Mouse (Mus musculus) retina, postnatal 7 days (tissue): Measurements from ENCODE around the gene Wfdc9.

Source experiments
- DNase-seq: peaks from one replicate; pipeline ENCODE4 v3.0.0-alpha.2; 2012; ENCODE audit warnings: low read depth, low spot score

Wfdc9 gene

DNA sequence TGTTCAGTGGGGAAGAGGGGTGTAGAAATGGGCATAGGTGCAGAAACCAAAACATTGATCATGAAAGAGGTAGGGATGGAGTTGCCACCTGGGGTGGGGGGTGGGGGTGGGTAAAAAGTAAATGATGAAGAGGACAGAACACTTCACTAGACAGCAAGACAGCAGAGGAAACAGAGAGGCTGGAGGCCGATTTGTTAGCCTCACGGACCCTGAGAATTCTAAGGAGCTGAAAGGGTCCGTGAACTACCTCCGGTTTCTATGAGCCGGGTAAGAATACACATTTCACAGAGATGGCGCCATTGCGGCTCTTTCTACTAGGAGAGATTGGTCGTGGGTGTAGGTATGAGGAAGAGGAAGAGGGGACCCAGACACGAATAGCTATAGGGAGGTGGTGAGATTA is at the start of gene Wfdc9:
TSS of gene Wfdc9 (minus strand) at position 101 of the 400 bp plus-strand sequence.
- no peak for DNase-seq

DNA sequence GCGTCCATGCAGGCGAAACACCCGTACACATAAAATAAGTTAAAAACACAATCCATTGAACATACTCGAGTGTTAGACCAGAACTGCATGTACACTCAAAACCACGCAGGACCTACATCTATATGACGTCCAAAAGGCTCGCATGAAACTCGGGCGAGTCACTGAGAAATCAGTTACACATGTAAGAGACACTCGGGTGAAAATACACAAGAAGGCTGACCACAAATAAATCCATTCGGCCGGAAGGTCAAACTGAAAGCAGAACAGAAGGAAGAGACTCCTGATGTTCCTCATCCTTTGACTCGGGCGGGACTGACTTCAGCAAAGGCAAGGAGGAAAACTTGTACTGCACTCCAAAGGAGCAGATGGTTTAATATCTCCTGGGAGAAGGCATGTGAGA is 49.6 kb upstream of the Wfdc9 start:
- DNase-seq = no peak

DNA sequence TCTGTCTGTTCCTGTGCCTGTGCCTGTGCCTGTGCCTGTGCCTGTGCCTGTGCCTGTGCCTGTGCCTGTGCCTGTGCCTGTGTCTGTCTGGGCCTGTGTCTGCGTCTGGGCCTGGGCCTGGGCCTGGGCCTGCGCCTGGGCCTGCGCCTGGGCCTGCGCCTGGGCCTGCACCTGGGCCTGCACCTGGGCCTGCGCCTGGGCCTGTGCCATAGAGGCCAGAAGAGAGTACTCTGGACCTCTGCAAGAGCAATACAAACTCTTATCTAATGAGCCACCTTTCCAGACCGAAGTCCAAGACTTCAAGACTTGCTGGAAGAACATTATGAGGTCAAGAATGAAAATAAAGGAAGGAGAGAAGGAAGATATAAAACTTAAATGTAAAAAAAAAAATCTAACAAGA is 48.9 kb upstream of the Wfdc9 start:
- DNase-seq = no peak

DNA sequence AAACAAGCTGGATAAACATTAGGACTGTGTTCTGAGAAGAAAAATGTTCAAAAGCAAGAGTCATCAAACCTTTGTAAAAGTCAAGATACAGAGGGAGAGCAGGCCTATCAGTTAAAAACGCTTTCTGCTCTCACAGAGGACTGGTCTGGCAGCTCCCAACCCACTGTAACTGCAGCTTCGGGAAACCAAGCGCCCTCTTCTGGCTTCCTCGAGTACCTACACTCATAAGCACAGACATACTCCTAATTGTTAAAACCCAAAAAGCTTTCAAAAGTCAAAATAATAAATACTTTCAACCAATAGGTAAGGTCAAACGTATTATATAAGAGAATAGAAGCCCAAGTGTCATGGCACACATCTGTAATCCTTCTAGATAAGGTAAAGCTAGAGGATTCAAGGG is 47.9 kb upstream of the Wfdc9 start:
- DNase-seq = no peak

DNA sequence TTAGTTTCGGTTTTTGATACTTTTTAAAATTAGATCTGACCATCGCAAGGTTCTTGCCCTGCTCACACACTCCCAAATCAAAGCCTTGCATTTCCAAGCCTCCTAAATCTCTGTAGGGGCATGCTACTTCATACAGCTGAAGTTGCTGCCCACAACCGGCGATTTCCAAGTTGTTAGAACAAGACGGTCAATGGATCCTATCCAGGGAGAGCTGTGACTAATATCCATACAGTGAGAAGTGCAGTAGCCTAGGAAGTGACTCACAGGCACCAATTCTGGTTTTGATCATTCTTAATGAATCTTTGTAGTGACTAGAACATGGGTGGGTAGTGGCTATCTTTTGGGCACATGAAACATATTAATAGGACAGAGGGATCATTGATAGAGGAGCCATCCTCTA is 45.4 kb upstream of the Wfdc9 start:
- no peak for DNase-seq

DNA sequence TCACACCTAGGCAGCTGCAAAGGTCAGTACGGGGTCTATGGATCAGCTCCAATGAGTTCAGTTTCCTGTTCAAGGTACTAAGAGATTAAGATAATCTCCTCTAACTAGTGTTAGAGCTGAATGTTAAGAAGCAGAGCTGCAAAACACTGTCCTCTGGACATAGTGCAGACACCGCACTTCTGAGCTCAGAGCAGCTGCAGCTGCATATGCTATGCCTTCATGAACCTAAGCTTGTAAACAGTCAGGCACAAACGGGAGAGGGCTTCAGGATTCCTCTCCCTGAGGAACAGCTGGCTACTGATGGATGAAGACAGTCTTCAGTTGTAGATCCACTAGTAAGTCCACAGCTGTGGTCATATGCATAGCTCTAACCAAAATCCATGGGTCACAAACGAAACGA is 44.6 kb upstream of the Wfdc9 start:
- no peak for DNase-seq

DNA sequence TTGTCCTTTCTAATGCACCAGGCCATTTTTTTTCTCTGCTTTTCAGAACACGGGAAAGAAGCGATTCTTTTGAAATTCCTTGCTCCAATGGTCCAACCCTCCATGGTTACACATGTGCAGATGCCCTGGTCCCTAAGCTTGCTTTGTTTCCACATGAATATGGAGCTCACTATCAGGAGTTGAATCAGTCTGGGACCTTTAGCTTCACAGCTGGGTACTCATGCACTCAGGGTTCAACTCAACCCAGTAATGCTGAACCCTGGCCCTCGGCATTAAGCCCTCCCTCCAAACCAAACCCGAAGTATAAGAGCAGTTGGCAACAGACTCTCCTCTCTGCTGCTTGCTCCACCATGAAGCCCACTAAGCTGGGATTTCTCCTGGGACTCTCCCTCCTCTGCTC is 41.8 kb upstream of the Wfdc9 start, which contains the start of gene Spint4:
TSS of gene Spint4 (plus strand) at position 301 of the 400 bp plus-strand sequence.
- no peak for DNase-seq

DNA sequence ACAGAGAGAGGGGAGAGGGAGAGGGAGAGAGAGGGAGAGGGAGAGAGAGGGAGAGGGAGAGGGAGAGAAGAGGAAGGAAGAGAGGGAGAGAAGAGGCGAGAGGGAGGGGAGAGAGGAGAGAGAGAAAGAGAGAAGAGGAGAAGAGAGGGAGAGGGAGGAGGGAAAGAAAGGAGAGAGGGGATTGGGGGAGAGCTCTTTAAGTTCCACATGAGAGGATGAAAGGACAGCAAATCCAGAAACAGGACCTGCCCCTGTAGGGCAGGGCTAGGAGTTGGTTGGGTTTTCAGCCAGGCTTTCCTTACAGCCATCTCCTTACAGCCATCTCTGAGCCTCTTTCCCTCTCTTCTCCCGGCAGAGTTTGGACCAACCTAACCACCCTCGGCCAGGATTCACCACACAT is 28.4 kb upstream of the Wfdc9 start, which contains the start of gene Wfdc13:
TSS of gene Wfdc13 (plus strand) at position 301 of the 400 bp plus-strand sequence.
- DNase-seq = no peak

DNA sequence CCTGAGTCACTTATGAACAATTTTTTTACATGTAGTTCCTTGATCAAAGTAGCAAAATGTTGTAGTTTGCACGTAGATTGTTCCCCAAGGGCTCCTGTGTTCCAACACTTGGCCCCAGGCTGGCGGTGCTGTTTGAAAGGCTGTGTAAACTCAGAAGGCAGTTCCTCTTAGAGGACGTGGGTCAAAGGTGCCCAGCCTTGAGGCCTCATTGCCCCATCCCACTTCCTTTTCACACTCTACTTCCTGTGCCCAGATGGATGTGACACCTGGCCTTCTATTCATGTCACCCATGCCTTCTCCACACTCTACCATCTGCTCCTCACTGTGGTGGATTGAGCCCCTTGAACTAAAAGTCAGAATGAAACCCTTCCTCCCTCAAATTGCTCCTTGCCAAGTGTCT is 23.5 kb upstream of the Wfdc9 start:
- no peak for DNase-seq

DNA sequence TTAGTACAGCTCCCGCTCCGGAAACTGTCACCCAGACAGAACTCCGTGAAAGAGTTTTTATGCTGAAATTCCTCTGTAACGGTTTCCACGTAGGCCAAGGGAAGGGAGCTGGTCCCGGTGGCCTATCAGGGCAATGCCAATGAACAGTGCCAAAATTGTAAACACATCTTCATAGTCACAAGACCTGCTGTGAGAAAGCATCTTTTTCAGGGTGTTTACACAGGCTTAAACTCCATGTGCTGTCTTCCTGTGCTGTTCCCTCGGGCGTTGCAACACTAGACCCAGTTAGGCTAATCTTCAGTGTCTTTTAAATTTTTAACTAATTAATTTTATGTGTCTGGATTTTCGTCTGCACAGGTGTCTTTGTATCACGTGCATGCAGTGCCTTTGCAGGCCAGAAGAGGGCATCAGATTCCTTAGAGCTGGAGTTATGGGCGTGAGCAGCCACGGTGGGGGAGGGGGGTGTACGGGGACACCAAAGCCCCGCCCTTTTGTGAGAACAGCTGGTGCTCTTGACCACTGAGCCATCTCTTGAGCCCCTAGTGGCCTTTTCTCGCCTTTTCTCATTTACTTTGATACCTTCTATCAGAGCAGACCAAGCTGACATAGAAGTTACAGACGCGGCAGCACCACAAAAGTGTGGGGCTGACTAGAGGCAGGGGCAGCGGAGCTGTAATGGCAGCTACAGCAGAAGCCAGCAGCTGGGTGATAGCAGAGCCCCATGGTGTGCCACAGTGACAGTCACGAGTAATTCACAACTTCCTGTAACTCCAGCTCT is 22.7 kb upstream of the Wfdc9 start:
- DNase-seq = peak; percentile 76

DNA sequence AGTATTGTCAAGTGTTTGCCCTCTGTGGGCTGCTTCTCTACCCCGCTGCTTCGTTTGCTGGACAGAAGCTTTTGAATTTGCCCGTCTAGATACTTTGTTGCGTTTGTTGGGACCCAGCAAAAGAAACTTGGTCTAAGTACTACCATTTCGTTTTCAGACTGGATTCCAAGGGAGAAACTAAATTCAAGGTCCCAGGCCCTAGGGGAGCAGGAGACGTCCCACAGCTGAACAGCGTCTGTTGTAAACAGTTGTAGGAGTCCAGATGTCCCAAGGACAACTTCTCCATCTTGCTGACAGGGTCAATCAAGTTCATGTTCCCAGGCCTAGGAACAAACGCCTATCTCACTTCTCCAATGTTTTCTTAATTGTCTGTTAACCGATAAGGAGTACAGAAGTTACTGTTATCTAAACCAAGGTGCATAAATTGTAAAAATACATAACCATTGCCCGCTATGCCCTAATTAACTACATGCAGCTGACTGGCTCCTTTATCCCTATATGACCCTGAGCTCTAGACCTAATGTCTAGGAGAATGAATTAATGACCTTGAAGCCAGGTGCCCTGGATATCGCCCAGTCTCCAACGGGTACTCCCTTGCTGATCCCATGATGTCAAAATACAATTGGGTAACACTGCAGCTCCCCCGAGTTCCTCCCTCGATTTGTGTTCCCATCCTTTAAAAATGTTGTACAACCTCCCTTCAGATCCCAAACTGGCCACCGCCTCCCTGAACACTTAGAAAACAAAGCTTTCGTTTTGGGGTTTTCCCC is 20.7 kb upstream of the Wfdc9 start:
- DNase-seq = no peak

DNA sequence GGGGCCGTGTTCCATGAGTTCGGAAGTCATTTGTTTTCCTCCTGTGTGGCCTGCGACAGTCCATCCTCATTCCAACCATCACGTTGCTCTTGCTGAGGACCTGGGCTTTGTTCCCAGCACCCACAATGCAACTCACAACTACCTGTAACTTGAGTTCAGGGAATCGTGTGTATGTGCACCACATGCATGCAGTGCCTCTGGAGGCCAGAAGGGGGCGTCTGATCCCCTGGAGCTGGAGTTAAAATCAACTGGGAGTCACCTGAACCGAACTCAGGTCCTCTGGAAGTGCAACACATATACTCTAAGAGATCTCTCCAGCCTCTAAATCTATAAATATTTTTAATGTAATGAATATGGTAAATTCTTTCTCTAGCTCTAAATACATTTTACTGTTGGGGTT is 19.7 kb upstream of the Wfdc9 start:
- DNase-seq = no peak

DNA sequence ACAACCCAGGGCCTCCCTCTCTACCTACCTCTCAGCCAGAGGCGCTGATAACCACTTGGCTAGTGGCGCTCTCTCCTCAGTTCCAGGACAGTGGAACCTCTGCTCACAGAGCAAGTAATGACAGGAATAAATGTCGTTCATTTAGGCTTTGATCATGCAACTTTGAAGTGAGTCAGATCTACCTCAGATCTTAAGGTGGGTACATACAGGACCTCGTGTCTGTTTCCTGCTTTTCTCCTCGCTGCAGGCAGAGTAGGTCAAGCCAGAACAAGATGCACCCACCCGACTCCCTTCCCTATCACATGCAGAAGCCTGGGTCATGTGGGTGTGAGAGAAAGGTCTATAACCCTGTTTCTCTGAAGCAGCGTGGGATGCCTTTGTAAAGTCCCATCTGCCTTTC is 17.6 kb upstream of the Wfdc9 start, which contains the start of gene Wfdc11:
TSS of gene Wfdc11 (minus strand) at position 101 of the 400 bp plus-strand sequence.
- DNase-seq = no peak

DNA sequence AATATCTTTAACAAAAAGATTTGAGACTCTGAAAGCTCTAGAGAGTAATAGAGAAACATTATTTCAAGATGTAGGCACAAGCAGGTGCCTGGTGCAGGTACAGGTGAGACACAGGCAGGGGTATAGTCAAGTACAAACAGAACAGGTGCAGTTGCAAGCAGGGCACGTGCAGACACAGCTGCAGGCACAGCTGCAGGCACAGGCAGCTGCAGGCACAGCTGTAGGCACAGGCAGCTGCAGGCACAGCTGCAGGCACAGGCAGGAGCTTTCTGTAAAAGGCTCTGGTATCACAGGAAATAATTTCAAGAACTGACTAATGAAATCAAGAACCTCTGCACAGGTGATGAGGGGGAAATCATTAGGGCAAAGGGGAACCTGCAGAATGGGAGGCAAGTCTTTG is 14.6 kb upstream of the Wfdc9 start:
- no peak for DNase-seq

DNA sequence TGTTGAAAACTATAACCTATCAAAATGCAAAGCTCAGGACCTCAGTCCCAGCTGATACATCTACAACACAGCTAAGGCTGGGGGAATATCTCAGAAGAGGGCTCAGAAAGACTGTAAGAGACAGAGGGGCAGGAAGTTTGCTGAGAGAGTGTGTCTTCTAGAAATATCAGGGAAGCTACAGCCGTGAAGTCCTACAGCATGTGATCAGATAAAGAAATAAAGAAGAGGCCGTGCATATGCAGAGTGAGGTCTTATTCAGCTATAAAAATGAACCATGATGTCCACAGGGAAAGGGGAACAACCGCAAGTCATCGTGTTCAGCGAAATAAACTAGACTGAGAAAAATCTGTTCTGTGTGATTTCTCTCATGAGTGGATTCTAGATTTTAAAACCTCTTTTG is 13.9 kb upstream of the Wfdc9 start:
- DNase-seq = no peak

DNA sequence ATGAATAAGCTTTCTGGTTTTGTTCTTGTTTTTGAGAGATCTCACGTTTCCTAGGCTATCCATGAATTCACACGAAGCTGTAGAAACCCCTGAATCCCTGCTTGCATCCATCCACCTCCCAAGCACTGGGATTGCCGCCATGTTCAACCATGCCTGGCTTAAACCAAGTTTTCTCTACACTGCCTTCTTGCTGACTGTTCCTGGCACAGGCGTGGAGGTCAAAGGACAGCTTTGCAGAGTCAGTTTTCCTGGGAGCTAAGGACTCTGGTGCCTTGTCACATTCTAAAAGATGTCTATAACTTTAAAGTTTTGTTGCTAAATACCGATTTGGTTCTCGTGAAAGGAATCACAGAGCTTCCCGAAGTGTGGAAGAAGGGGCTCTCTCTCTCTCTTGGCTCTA is 8.5 kb upstream of the Wfdc9 start:
- no peak for DNase-seq

DNA sequence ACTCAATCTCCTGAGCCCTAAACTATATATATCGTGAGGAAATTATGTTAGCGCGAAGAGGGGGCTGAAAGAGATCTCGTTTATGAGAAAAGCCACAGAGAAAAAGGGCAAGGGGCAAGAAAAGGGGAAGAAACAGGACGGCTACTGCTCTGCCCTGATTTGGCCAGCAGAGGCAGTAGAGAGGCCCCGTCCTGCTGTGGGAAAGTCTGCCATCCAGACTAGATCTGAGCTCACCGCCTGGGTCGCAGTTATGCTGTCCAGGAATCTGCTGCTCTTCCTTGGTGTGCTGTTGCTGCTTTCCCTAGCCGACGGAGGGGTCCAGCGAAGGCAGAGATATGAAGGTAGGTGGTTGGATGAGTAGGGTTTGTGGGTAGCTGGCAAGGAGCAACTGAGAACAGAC is 525 bp downstream of the Wfdc9 start, which contains the start of gene Wfdc10:
TSS of gene Wfdc10 (plus strand) at position 189 of the 400 bp plus-strand sequence.
- peak; percentile 23 for DNase-seq

DNA sequence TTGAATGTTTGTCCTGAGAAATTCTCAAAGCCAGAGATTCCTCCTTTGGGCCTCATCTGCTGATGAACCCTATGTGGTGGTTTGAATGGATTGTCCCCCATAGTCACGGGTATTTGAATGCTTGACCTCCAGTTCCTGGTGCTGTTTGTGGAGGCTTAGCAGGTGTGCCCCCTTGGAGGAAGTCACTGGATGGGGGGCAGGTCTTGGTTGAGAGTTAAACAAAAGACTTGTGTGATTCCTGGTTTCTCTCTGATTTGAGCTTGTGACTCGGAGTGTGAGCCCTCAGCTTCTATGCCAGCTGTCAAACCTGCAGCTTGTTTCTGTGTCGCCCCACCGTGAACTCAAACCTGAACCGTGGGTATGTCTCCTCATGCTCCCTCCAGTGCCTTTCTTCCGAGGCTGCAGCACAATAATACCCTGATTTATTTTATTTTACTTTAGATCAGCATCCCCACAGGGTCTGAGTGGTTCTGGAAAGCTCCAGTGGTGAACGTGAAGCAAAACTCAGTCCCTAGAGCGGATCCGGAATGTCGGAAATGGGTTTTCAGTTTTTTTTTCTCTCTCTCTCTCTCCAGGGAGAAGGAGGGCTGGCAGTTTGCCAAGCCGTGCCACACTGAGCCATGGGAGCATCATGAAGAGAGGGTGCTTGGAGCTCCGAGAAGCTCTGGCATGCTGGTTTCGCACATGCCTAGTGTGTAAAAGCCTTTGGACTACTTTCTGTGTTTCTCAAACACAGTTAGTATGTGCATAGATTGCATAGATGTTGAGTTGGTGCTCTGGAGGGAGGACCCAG is 14.3 kb downstream of the Wfdc9 start:
- no peak for DNase-seq

DNA sequence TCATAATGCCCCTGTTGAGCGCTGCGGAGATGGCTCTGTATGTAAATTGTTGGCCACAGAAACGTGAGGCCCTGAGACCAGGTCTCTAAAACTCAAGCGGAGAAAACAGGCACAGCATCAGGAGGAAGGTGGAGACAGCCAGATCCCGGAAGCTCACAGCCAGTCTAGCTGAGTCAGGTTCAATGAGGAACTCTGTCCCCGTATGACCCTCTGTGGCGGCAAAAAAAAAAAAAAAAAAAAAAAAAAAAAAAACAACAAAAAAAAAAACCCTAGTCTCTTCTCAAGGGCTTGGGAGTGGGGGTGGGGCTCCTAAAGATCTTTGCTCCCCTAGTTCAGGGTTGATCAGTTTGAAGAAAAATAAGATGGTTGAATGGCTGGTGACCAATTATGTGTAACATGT is 15.3 kb downstream of the Wfdc9 start:
- no peak for DNase-seq

DNA sequence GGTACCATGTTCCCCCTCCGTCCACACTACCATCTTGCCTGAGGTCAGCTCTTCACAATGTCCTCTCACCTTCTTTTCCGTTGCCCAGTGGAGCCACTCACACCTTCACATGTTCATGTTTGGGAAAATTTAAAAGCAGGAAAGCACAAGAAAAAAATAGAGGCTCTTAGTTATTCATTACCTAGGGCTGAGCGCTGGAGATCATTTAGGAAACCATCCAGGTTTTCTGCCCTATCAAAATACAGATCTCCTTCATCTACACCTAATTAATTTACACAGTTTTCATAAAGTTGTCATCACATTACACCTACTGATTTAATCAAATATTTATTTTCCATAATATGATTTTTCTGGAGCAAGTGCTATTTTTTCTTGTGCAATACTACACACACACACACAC is 17.7 kb downstream of the Wfdc9 start, which contains the start of gene Wfdc16:
TSS of gene Wfdc16 (minus strand) at position 101 of the 400 bp plus-strand sequence.
- no peak for DNase-seq

DNA sequence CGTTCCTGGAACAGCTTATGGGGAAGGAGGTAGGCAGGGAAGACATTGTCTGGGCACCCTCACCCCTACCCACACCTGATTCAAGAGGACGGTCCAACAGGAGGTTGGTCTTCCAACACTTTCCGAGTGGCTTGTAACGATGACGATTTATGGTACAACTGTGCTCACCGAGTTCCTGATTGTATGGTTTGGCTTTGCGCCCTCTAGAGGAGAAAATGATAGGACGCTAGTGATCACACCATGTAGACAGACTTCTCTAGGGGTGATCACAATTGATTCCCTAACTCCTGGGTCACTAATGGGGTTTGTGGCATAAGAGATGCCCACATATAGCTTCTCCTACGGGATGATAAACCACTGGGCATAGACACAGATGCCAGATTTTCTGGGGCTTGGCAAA is 21.1 kb downstream of the Wfdc9 start:
- no peak for DNase-seq

DNA sequence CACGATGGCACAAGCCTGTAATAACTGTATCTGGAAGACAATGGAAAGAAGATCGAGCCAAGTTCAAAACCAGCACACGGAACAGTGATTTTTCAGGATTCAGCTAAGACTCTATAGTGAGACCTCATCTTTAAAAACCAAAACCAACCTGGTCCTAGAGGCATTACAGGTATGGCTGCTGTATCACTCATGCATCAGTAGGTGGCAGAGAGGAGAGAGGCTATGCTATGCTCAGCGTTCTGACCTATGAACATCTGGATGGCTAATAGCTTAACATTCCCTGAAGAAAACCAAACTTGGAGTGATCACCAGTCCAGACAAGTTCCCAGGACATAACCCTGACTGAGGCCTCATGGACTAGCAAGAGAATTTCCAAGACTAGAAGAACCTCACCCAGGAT is 34.6 kb downstream of the Wfdc9 start:
- no peak for DNase-seq
